Mouse (Mus musculus): ENCODE measurements around the gene Tmem176a. TPM values are rescaled to one million over a fixed set of nuclear protein-coding genes. Genes with fewer than 3 reads are reported as not detected.
"Not testable (repeated sequence)": the region's sequence is repeated elsewhere in the genome, so short reads cannot be mapped to it uniquely, and the experiment has no call there.

The Tmem176a gene
- polyA plus RNA-seq, 1 experiment from 2014 or later, result 135 TPM

DNA sequence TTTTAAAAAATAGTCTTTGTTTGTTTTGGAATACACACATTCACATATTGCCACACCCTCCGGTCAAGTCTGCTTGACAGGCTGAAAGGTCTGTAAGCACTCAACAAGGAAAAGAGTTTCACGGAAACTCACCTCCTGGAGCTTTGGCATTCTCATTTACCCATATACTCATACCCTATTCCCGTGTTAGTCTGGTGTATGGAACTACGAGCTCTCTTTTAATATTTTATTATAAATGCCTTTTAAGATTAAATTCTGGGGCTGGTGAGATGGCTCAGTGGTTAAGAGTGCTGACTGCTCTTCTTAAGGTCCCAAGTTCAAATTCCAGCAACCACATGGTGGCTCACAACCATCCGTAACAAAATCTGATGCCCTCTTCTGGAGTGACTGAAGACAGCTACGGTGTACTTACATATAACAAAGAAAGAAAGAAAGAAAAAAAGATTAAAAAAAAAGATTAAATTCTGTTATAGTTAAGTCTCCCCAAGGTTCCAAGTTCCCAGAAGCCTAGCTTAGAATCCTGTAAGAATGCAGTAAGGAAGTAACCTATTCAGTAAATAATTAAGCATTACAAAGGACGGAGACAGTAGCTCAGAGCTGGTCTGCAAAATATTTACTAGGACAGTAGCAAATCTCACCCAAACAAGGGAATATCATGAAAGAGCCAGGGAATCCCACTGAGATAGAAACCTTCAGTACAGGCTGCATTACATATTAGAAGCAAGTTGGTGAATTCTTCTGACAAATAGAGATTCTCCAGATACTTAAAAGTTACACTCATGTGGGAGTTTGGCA lies 18.5 kb upstream of the Tmem176a start:
- H3K36me3 ChIP-seq (ENCODE audit: control insufficient read depth, insufficient read depth, low read length); ATAC-seq (ENCODE audit: low FRiP score, low TSS enrichment): not testable (repeated sequence)
- WGBS, result 78% methylated on average over 7 of the region's 7 CpGs

DNA sequence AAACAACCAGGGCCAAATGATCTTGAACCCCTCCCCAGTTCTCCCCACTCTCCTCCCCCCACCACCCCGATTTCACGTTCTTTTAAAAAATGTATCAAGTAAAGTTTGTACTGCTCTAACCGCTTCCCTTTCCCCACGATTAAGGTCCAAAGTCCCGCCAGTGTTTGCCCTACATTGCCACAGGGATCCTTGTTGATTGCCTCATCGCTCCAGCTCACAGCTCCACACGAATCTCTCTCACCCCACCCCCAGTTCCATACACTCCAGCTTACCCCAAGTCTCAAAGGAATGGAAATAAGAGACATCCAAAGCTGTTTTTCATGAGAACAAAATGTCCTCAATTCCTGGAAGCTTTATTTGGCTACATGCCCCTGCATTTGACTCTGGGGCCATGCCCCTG lies 15.7 kb upstream of the Tmem176a start:
- no peaks in the 10 kb centered on the region for H3K4me1 ChIP-seq (ENCODE audit: control insufficient read depth, insufficient read depth, low read length)
- 73% methylated on average over 7 of the region's 7 CpGs for WGBS
- H3K36me3 ChIP-seq (ENCODE audit: control insufficient read depth, insufficient read depth, low read length), result no peaks in the 10 kb centered on the region
- no peaks in the 10 kb centered on the region for H3K27me3 ChIP-seq (ENCODE audit: control insufficient read depth, insufficient read depth, low read length)
- no peaks in the 10 kb centered on the region for H3K9me3 ChIP-seq (ENCODE audit: control insufficient read depth, low read length)
- no peak overlapping the region for H3K4me3 ChIP-seq (ENCODE audit: low read length)
- no peak overlapping the region for H3K4me2 ChIP-seq (replicated peaks; ENCODE audit: low read depth, low read length)
- no peak for ATAC-seq (ENCODE audit: low FRiP score, low TSS enrichment)
- H3K27ac ChIP-seq (ENCODE audit: low read depth, low read length), result no peak overlapping the region
- H3K9ac ChIP-seq (ENCODE audit: low read depth, low read length), result no peak overlapping the region

More for the DNA sequence above, 18.5 kb upstream of the Tmem176a start:
- H3K9me3 ChIP-seq (ENCODE audit: control insufficient read depth, low read length); H3K27me3 ChIP-seq (ENCODE audit: control insufficient read depth, insufficient read depth, low read length); H3K27ac ChIP-seq (ENCODE audit: low read depth, low read length); H3K9ac ChIP-seq (ENCODE audit: low read depth, low read length); H3K4me1 ChIP-seq (ENCODE audit: control insufficient read depth, insufficient read depth, low read length); H3K4me3 ChIP-seq (ENCODE audit: low read length); H3K4me2 ChIP-seq (replicated peaks; ENCODE audit: low read depth, low read length): not testable (repeated sequence)

DNA sequence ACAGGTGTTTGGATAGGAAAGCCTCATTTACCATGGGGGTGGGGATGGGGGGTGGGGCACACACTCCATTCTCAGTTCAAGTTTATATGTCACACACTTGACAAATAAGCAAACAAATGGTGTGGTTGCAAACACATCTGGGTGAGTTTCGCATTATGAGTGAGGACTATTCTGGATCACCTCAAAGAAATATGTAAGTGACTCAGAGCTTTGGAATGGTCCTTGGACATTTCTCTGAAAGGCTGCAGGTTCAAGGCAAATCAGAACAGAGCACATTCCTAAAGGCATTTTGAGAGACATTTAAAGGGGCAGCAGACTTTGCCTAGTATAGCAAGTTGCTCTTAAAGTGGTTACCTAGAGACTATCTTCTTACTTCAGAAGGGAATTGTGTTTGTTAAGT lies 11.7 kb upstream of the Tmem176a start:
- Histone ChIP-seq H3K27ac (ENCODE audit: low read depth, low read length) (no peak overlapping the region), H3K36me3 (ENCODE audit: control insufficient read depth, insufficient read depth, low read length) (peaks cover 9% of the 10 kb centered on the region), H3K9me3 (ENCODE audit: control insufficient read depth, low read length) (no peaks in the 10 kb centered on the region; the same call in 1 of the 2 replicates), H3K4me3 (ENCODE audit: low read length) (no peak overlapping the region), H3K9ac (ENCODE audit: low read depth, low read length) (no peak overlapping the region), H3K27me3 (ENCODE audit: control insufficient read depth, insufficient read depth, low read length) (no peaks in the 10 kb centered on the region), H3K4me2 (replicated peaks; ENCODE audit: low read depth, low read length) (no peak overlapping the region), H3K4me1 (ENCODE audit: control insufficient read depth, insufficient read depth, low read length) (no peaks in the 10 kb centered on the region)
- ATAC-seq (ENCODE audit: low FRiP score, low TSS enrichment), result no peak
- 79% methylated on average over 1 of the region's 1 CpGs for WGBS

DNA sequence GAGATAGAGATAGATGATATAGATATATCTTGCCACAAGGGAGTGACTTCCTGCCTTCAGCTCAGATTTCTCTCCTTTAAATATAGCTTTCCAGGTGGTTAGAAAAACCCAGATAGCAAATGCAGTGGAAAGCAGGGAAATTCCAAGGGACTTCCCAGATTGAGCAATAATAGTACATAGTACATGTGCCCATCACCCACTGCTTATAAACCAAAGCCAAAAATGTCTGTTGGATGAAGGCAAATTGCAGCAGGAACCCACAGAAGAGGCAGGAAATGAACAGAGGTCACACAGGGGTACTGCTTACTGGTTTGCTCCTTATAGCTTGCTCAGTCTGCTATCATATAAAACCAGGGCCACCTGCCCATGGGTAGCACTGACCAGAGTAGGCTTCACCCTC lies 11.1 kb upstream of the Tmem176a start:
- no peaks in the 10 kb centered on the region for H3K27me3 ChIP-seq (ENCODE audit: control insufficient read depth, insufficient read depth, low read length)
- no peak overlapping the region for H3K4me3 ChIP-seq (ENCODE audit: low read length)
- no peaks in the 10 kb centered on the region; the same call in 1 of the 2 replicates for H3K9me3 ChIP-seq (ENCODE audit: control insufficient read depth, low read length)
- no peak overlapping the region for H3K4me2 ChIP-seq (replicated peaks; ENCODE audit: low read depth, low read length)
- H3K4me1 ChIP-seq (ENCODE audit: control insufficient read depth, insufficient read depth, low read length), result no peaks in the 10 kb centered on the region
- peaks cover 16% of the 10 kb centered on the region for H3K36me3 ChIP-seq (ENCODE audit: control insufficient read depth, insufficient read depth, low read length)
- ATAC-seq (ENCODE audit: low FRiP score, low TSS enrichment), result no peak
- no peak overlapping the region for H3K27ac ChIP-seq (ENCODE audit: low read depth, low read length)
- H3K9ac ChIP-seq (ENCODE audit: low read depth, low read length), result no peak overlapping the region

DNA sequence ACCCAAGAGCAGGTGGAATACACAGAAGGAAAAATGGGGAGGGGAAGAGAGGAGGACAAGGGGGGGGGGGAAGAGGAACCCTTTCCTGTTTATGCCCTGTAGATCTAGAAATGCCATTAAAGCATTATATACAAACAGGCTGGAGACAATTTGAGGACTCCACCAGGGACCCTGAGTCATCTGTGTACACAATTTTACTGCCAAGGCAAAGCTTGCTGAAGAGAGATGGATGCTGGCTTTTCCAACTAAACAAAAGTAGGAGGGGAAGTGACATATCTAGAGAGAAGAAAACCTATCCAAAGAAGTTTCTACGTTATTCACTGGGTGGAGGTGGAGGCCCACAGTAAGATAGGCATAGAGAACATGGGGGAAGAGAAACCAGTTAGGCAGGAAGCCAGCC lies 10.5 kb upstream of the Tmem176a start:
- H3K9ac ChIP-seq (ENCODE audit: low read depth, low read length), result no peak overlapping the region
- H3K27ac ChIP-seq (ENCODE audit: low read depth, low read length), result no peak overlapping the region
- no peak overlapping the region for H3K4me3 ChIP-seq (ENCODE audit: low read length)
- H3K4me1 ChIP-seq (ENCODE audit: control insufficient read depth, insufficient read depth, low read length), result no peaks in the 10 kb centered on the region
- no peak overlapping the region for H3K4me2 ChIP-seq (replicated peaks; ENCODE audit: low read depth, low read length)
- H3K27me3 ChIP-seq (ENCODE audit: control insufficient read depth, insufficient read depth, low read length), result no peaks in the 10 kb centered on the region
- 55% methylated on average over 1 of the region's 1 CpGs for WGBS
- no peak for ATAC-seq (ENCODE audit: low FRiP score, low TSS enrichment)
- no peaks in the 10 kb centered on the region; the same call in 1 of the 2 replicates for H3K9me3 ChIP-seq (ENCODE audit: control insufficient read depth, low read length)
- peaks cover 22% of the 10 kb centered on the region for H3K36me3 ChIP-seq (ENCODE audit: control insufficient read depth, insufficient read depth, low read length)

DNA sequence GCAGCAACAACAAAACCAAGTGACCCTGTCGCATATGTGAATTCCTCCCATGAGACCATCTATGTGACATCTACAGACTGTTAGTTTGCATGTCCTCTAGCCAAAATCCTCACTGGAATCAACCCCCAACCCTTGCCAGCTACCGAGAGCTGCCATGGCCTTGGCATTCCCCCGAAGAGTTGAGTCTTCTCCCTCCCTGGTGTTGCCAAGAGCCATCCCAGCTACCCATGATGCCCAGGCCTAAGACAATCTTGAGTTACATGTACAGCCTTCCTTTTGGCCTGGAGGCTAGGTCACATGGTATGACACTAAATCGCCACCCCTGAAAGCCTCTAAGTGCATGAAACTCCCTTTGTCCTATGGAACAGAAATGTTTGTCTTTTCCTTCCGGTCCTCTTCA lies 9.6 kb upstream of the Tmem176a start:
- Histone ChIP-seq H3K9me3 (ENCODE audit: control insufficient read depth, low read length) (no peaks in the 10 kb centered on the region; the same call in 1 of the 2 replicates), H3K9ac (ENCODE audit: low read depth, low read length) (no peak overlapping the region), H3K4me1 (ENCODE audit: control insufficient read depth, insufficient read depth, low read length) (no peaks in the 10 kb centered on the region), H3K4me2 (replicated peaks; ENCODE audit: low read depth, low read length) (no peak overlapping the region), H3K27ac (ENCODE audit: low read depth, low read length) (no peak overlapping the region), H3K27me3 (ENCODE audit: control insufficient read depth, insufficient read depth, low read length) (no peaks in the 10 kb centered on the region), H3K36me3 (ENCODE audit: control insufficient read depth, insufficient read depth, low read length) (peaks cover 31% of the 10 kb centered on the region), H3K4me3 (ENCODE audit: low read length) (no peak overlapping the region)
- whole genome bisulfite sequencing, result 84% methylated on average over 5 of the region's 5 CpGs
- ATAC-seq (ENCODE audit: low FRiP score, low TSS enrichment), result no peak

DNA sequence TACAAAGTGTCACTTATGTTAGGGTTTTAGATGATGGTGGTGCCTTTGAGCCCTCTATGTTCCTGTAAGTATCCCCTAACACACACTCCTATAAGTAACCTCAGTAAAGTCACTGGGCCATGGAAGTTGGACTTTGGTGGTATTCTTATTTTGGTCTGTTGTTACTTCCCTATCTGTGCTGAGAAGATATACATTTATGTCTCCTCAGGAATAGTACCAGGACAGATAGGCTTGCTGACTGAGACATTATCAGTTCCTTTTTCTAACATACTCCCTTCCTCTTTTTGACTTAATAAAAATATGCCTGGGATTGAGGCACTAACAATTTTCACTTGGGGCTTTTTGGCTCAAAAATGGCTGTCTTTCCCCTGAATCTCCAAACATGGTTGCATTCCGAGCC lies 8.3 kb upstream of the Tmem176a start:
- peaks cover 43% of the 10 kb centered on the region for H3K36me3 ChIP-seq (ENCODE audit: control insufficient read depth, insufficient read depth, low read length)
- ATAC-seq (ENCODE audit: low FRiP score, low TSS enrichment), result no peak
- 91% methylated on average over 1 of the region's 1 CpGs for WGBS

DNA sequence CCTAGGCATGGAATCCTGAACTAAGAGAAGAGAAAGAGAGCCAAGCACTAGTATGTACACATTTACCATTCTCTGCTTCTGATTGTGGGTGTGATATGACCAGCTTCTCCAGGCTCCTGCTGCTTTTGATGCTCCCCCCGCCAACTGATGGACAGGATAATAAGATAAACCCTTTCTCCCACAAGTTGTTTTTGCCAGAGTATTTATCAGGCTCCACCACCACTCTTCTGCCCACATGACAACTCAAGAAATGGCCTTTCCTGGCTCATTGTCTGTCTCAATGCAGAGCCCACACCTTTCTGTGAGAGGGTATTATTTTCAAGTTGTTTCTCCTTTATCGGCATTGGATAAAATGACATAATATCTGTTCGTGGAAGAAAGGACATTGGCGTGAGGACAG lies 7.2 kb upstream of the Tmem176a start:
- Histone ChIP-seq H3K27me3 (ENCODE audit: control insufficient read depth, insufficient read depth, low read length) (no peaks in the 10 kb centered on the region), H3K4me3 (ENCODE audit: low read length) (no peak overlapping the region), H3K4me2 (replicated peaks; ENCODE audit: low read depth, low read length) (no peak overlapping the region), H3K36me3 (ENCODE audit: control insufficient read depth, insufficient read depth, low read length) (peaks cover 52% of the 10 kb centered on the region), H3K9ac (ENCODE audit: low read depth, low read length) (no peak overlapping the region), H3K9me3 (ENCODE audit: control insufficient read depth, low read length) (no peaks in the 10 kb centered on the region; the same call in 1 of the 2 replicates), H3K4me1 (ENCODE audit: control insufficient read depth, insufficient read depth, low read length) (no peaks in the 10 kb centered on the region), H3K27ac (ENCODE audit: low read depth, low read length) (no peak overlapping the region)
- 96% methylated on average over 4 of the region's 4 CpGs for WGBS
- no peak for ATAC-seq (ENCODE audit: low FRiP score, low TSS enrichment)

More for the DNA sequence above, 8.3 kb upstream of the Tmem176a start:
- H3K4me1 ChIP-seq (ENCODE audit: control insufficient read depth, insufficient read depth, low read length), result no peaks in the 10 kb centered on the region
- no peak overlapping the region for H3K9ac ChIP-seq (ENCODE audit: low read depth, low read length)
- H3K9me3 ChIP-seq (ENCODE audit: control insufficient read depth, low read length), result no peaks in the 10 kb centered on the region; the same call in 1 of the 2 replicates
- no peak overlapping the region for H3K4me3 ChIP-seq (ENCODE audit: low read length)
- no peak overlapping the region for H3K27ac ChIP-seq (ENCODE audit: low read depth, low read length)
- no peak overlapping the region for H3K4me2 ChIP-seq (replicated peaks; ENCODE audit: low read depth, low read length)
- no peaks in the 10 kb centered on the region for H3K27me3 ChIP-seq (ENCODE audit: control insufficient read depth, insufficient read depth, low read length)

DNA sequence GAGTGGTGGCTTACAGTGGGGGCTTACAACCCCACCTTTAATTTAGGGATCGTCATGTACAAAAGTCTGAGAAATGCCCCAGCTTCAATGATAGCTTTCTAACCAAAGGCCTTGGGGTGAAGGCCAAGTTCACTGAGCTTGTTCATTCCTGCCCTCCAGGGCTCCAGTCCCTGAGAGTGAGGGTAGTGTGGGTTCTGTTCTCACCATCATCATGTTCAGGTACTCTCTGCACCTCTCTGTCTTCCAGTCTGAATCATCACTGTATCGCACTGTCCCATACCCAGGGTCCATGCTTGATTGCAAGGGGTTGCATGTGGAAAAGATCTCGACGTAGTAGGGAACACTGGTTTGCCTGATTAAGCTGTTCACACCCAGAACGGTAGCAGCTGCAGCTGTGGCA lies 5.5 kb upstream of the Tmem176a start:
- no peaks in the 10 kb centered on the region; the same call in 1 of the 2 replicates for H3K9me3 ChIP-seq (ENCODE audit: control insufficient read depth, low read length)
- no peaks in the 10 kb centered on the region for H3K27me3 ChIP-seq (ENCODE audit: control insufficient read depth, insufficient read depth, low read length)
- H3K4me2 ChIP-seq (replicated peaks; ENCODE audit: low read depth, low read length), result no peak overlapping the region
- ATAC-seq (ENCODE audit: low FRiP score, low TSS enrichment), result no peak
- H3K9ac ChIP-seq (ENCODE audit: low read depth, low read length), result no peak overlapping the region
- H3K36me3 ChIP-seq (ENCODE audit: control insufficient read depth, insufficient read depth, low read length), result peaks cover 52% of the 10 kb centered on the region
- H3K4me1 ChIP-seq (ENCODE audit: control insufficient read depth, insufficient read depth, low read length), result peaks cover 15% of the 10 kb centered on the region
- H3K27ac ChIP-seq (ENCODE audit: low read depth, low read length), result no peak overlapping the region
- no peak overlapping the region for H3K4me3 ChIP-seq (ENCODE audit: low read length)
- 80% methylated on average over 5 of the region's 5 CpGs for WGBS
